Mouse (Mus musculus): ENCODE measurements around the gene Mrps22.

DNA sequence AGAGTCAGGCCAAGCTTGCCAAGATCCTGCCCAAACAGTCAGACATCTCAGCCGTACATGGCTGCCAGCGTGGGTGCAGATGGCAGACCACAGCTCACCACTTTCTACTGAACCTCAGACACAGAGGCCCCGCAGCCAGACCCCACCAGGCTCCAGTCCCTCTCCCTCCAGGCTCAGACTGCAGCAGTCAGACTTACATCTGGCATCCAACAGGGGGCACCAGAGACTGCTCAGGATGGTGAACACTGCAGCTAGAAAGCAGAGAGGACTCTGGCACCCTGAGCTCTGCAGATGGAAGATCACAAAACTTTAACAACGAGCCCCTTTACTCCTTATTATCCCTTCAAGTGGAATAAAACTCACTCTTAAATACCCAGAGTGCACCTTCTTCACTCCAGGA is 44.3 kb upstream of the Mrps22 start:
- TF ChIP-seq POLR2A (IDR thresholded peaks at IDR 0.05; ENCODE audit: insufficient read depth, low read depth, low read length): no peak
- TF ChIP-seq CTCF (IDR thresholded peaks at IDR 0.05): peak; percentile 84
- no peak for TF ChIP-seq EP300 (IDR thresholded peaks at IDR 0.05; ENCODE audit: insufficient read depth, low read depth, low read length)
